Mouse (Mus musculus): ENCODE measurements at regions not wholly inside any gene's neighbourhood (a gene's known extent, or its start where the extent isn't known, plus 50 kb on each side); places are given as distances from the start of the nearest gene placed in this dataset.

- no peak overlapping the region for H3K27ac ChIP-seq (ENCODE audit: low read length)
- H3K4me3 ChIP-seq (ENCODE audit: low read depth, low read length), result no peak overlapping the region
- no peaks in the 10 kb centered on the region for H3K9me3 ChIP-seq (replicated peaks; ENCODE audit: control insufficient read depth, low read length, poor library complexity, severe bottlenecking)
- H3K27me3 ChIP-seq (ENCODE audit: control insufficient read depth, insufficient read depth, low read depth, low read length), result no peaks in the 10 kb centered on the region
- no peak overlapping the region for H3K9ac ChIP-seq (ENCODE audit: low read depth, low read length)
- no peak for ATAC-seq
- H3K4me2 ChIP-seq (ENCODE audit: low read length), result no peak overlapping the region
- no peaks in the 10 kb centered on the region for H3K36me3 ChIP-seq (ENCODE audit: control insufficient read depth, insufficient read depth, low read length)
- WGBS, result 85% methylated on average over 3 of the region's 3 CpGs
- peaks cover 28% of the 10 kb centered on the region for H3K4me1 ChIP-seq (ENCODE audit: control insufficient read depth, insufficient read depth, low read length)
Observed at GRCm38 (mm10) chr9:61757806-61758205, 156.5 kb downstream of the Rplp1 start.

- no peaks in the 10 kb centered on the region for H3K9me3 ChIP-seq (replicated peaks; ENCODE audit: control insufficient read depth, low read length, poor library complexity, severe bottlenecking)
- no peak overlapping the region for H3K4me3 ChIP-seq (ENCODE audit: low read depth, low read length)
- ATAC-seq, result peak; percentile 73
- 28% methylated on average over 24 of the region's 24 CpGs for WGBS
- peak overlapping the region; percentile 67 for H3K27ac ChIP-seq (ENCODE audit: low read length)
- H3K9ac ChIP-seq (ENCODE audit: low read depth, low read length), result peak overlapping the region; percentile 32; the same call in 1 of the 2 replicates
- H3K27me3 ChIP-seq (ENCODE audit: control insufficient read depth, insufficient read depth, low read depth, low read length), result no peaks in the 10 kb centered on the region
- no peaks in the 10 kb centered on the region for H3K36me3 ChIP-seq (ENCODE audit: control insufficient read depth, insufficient read depth, low read length)
- peak overlapping the region; percentile 32; the same call in 1 of the 2 replicates for H3K4me2 ChIP-seq (ENCODE audit: low read length)
- H3K4me1 ChIP-seq (ENCODE audit: control insufficient read depth, insufficient read depth, low read length), result peaks cover 28% of the 10 kb centered on the region
Observed at GRCm38 (mm10) chr9:61756801-61757342, 157.5 kb downstream of the Rplp1 start.

GRCm38 (mm10) chr9:61756224-61756800, 158.0 kb downstream of the Rplp1 start:
- Histone ChIP-seq H3K4me3 (ENCODE audit: low read depth, low read length) (no peak overlapping the region), H3K9ac (ENCODE audit: low read depth, low read length) (peak overlapping the region; percentile 32; the same call in 1 of the 2 replicates), H3K27me3 (ENCODE audit: control insufficient read depth, insufficient read depth, low read depth, low read length) (no peaks in the 10 kb centered on the region), H3K4me1 (ENCODE audit: control insufficient read depth, insufficient read depth, low read length) (peaks cover 28% of the 10 kb centered on the region), H3K4me2 (ENCODE audit: low read length) (peak overlapping the region; percentile 32; the same call in 1 of the 2 replicates), H3K27ac (ENCODE audit: low read length) (peak overlapping the region; percentile 67), H3K9me3 (replicated peaks; ENCODE audit: control insufficient read depth, low read length, poor library complexity, severe bottlenecking) (no peaks in the 10 kb centered on the region), H3K36me3 (ENCODE audit: control insufficient read depth, insufficient read depth, low read length) (no peaks in the 10 kb centered on the region)
- ATAC-seq, result peak; percentile 56
- 52% methylated on average over 15 of the region's 15 CpGs for WGBS

DNA sequence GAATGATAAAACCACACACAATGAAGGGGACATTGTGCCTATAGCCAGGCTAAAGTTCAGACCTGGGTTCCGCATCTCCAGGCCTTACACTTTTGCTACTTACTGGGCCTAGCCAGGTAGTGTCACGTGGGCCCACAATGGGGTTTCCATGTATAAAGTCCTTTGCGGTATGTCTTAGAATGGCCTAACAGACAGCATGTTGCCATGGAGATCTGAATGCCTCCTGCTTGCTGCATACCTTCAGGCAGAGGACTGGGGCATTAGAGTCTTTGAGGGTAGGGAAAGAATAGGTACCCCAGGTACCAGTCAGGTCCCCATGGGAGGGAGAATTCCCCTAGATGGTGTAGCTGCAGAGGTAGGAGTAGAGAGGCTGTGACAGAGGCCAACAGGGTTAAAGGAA, 159.0 kb downstream of the Rplp1 start:
- H3K27ac ChIP-seq (ENCODE audit: low read length), result peak overlapping the region; percentile 2; the same call in 1 of the 2 replicates

GRCm38 (mm10) chr9:61753795-61754194, 160.5 kb downstream of the Rplp1 start:
- no peak overlapping the region for H3K27ac ChIP-seq (ENCODE audit: low read length)
- no peak for ATAC-seq
- H3K36me3 ChIP-seq (ENCODE audit: control insufficient read depth, insufficient read depth, low read length), result no peaks in the 10 kb centered on the region
- no peak overlapping the region for H3K4me3 ChIP-seq (ENCODE audit: low read depth, low read length)
- H3K9ac ChIP-seq (ENCODE audit: low read depth, low read length), result no peak overlapping the region
- no peaks in the 10 kb centered on the region for H3K27me3 ChIP-seq (ENCODE audit: control insufficient read depth, insufficient read depth, low read depth, low read length)
- no peak overlapping the region for H3K4me2 ChIP-seq (ENCODE audit: low read length)
- 35% methylated on average over 10 of the region's 10 CpGs for WGBS
- peaks cover 28% of the 10 kb centered on the region for H3K4me1 ChIP-seq (ENCODE audit: control insufficient read depth, insufficient read depth, low read length)
- H3K9me3 ChIP-seq (replicated peaks; ENCODE audit: control insufficient read depth, low read length, poor library complexity, severe bottlenecking), result no peaks in the 10 kb centered on the region

More for the DNA sequence above, 159.0 kb downstream of the Rplp1 start:
- peak; percentile 44; the same call in 1 of the 2 replicates for ATAC-seq
- Histone ChIP-seq H3K4me1 (ENCODE audit: control insufficient read depth, insufficient read depth, low read length) (peaks cover 28% of the 10 kb centered on the region), H3K4me2 (ENCODE audit: low read length) (no peak overlapping the region), H3K4me3 (ENCODE audit: low read depth, low read length) (no peak overlapping the region), H3K9me3 (replicated peaks; ENCODE audit: control insufficient read depth, low read length, poor library complexity, severe bottlenecking) (no peaks in the 10 kb centered on the region), H3K27me3 (ENCODE audit: control insufficient read depth, insufficient read depth, low read depth, low read length) (no peaks in the 10 kb centered on the region), H3K36me3 (ENCODE audit: control insufficient read depth, insufficient read depth, low read length) (no peaks in the 10 kb centered on the region), H3K9ac (ENCODE audit: low read depth, low read length) (no peak overlapping the region)
- WGBS, result 40% methylated on average over 3 of the region's 3 CpGs

DNA sequence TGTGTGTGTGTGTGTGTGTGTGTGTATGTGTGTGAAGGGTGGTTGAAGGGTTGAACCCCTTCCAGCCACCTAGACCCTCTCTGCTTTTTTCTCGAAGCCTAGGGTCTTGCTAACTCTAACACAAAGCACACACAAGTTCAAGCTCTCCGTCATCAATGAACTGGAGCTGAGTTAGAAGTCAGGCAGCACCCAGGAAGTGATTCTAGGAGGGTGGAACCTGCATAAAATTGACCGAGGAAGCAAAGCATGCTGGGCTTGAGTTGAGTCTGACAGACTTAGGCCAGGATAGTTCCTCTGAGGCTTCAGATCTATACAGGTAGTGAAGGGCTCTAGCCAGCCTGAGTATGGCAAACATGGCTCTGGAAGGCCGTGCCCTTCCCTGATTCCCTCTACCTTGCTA, 165.1 kb downstream of the Rplp1 start:
- Histone ChIP-seq H3K4me1 (ENCODE audit: control insufficient read depth, insufficient read depth, low read length) (peaks cover 8% of the 10 kb centered on the region; the same call in 1 of the 2 replicates), H3K9me3 (replicated peaks; ENCODE audit: control insufficient read depth, low read length, poor library complexity, severe bottlenecking) (no peaks in the 10 kb centered on the region), H3K4me3 (ENCODE audit: low read depth, low read length) (no peak overlapping the region), H3K27me3 (ENCODE audit: control insufficient read depth, insufficient read depth, low read depth, low read length) (no peaks in the 10 kb centered on the region), H3K27ac (ENCODE audit: low read length) (no peak overlapping the region), H3K9ac (ENCODE audit: low read depth, low read length) (no peak overlapping the region), H3K4me2 (ENCODE audit: low read length) (no peak overlapping the region), H3K36me3 (ENCODE audit: control insufficient read depth, insufficient read depth, low read length) (no peaks in the 10 kb centered on the region)
- WGBS, result 85% methylated on average over 4 of the region's 4 CpGs
- no peak for ATAC-seq

DNA sequence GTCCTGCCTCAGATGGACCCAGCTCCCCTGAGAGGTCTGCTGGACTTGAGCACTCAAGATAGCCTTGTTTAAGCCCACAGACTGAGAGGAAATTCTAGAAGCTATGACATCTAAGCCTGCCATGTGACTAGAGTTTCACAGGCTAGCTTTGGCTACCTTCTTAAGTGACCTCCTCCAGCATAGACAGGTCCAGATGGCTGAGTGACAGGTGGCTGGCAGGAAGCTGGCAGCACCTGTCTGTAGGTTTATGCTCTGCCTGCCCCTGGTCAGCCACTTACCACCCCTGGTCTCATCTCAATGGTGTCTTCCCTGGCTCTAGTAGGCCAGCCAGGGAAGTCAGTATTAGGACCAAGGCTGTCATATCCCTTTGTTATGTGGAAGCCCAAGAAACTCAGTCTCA, 165.9 kb downstream of the Rplp1 start:
- no peaks in the 10 kb centered on the region for H3K27me3 ChIP-seq (ENCODE audit: control insufficient read depth, insufficient read depth, low read depth, low read length)
- no peak overlapping the region for H3K9ac ChIP-seq (ENCODE audit: low read depth, low read length)
- H3K27ac ChIP-seq (ENCODE audit: low read length), result no peak overlapping the region
- H3K4me3 ChIP-seq (ENCODE audit: low read depth, low read length), result no peak overlapping the region
- peaks cover 2% of the 10 kb centered on the region; the same call in 1 of the 2 replicates for H3K4me1 ChIP-seq (ENCODE audit: control insufficient read depth, insufficient read depth, low read length)
- no peak for ATAC-seq
- H3K4me2 ChIP-seq (ENCODE audit: low read length), result no peak overlapping the region
- H3K9me3 ChIP-seq (replicated peaks; ENCODE audit: control insufficient read depth, low read length, poor library complexity, severe bottlenecking), result no peaks in the 10 kb centered on the region
- H3K36me3 ChIP-seq (ENCODE audit: control insufficient read depth, insufficient read depth, low read length), result no peaks in the 10 kb centered on the region

GRCm38 (mm10) chr9:61746401-61746800, 167.9 kb downstream of the Rplp1 start:
- 49% methylated on average over 6 of the region's 6 CpGs for WGBS
- H3K9ac ChIP-seq (ENCODE audit: low read depth, low read length), result no peak overlapping the region
- no peaks in the 10 kb centered on the region for H3K27me3 ChIP-seq (ENCODE audit: control insufficient read depth, insufficient read depth, low read depth, low read length)
- H3K4me1 ChIP-seq (ENCODE audit: control insufficient read depth, insufficient read depth, low read length), result 0 out of 2 replicates have a peak, but pooled peaks cover 2% of the 10 kb centered on the region
- no peaks in the 10 kb centered on the region for H3K36me3 ChIP-seq (ENCODE audit: control insufficient read depth, insufficient read depth, low read length)
- no peak overlapping the region for H3K27ac ChIP-seq (ENCODE audit: low read length)
- no peak overlapping the region for H3K4me3 ChIP-seq (ENCODE audit: low read depth, low read length)
- H3K4me2 ChIP-seq (ENCODE audit: low read length), result no peak overlapping the region
- ATAC-seq, result no peak
- no peaks in the 10 kb centered on the region for H3K9me3 ChIP-seq (replicated peaks; ENCODE audit: control insufficient read depth, low read length, poor library complexity, severe bottlenecking)

DNA sequence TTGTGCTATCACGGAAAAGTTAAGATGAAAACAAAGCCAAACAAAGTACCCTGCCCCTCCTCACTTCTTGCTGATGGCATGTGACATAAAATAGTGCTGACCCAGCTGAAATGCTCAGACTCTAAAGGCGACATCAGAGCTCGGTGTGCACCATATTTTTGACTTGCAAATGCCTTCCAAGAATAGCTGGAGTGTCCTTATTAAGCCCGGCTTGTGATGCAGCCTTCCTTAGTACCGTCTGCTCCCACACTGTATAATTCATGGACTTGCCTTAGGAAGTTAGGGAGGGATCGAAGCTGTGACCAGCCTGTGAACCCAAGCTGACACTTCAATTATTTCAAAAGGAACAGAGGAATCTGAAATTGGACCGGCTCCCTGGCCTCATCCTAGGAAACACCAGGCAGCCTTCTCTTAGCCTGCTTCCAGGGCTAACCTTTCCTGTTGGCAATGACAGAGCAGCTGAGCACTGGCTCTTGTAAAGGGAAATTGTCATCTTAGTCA, 169.0 kb downstream of the Rplp1 start:
- Histone ChIP-seq H3K27me3 (ENCODE audit: control insufficient read depth, insufficient read depth, low read depth, low read length) (no peaks in the 10 kb centered on the region), H3K4me3 (ENCODE audit: low read depth, low read length) (no peak overlapping the region), H3K27ac (ENCODE audit: low read length) (no peak overlapping the region), H3K36me3 (ENCODE audit: control insufficient read depth, insufficient read depth, low read length) (no peaks in the 10 kb centered on the region), H3K9me3 (replicated peaks; ENCODE audit: control insufficient read depth, low read length, poor library complexity, severe bottlenecking) (no peaks in the 10 kb centered on the region), H3K4me2 (ENCODE audit: low read length) (no peak overlapping the region), H3K4me1 (ENCODE audit: control insufficient read depth, insufficient read depth, low read length) (0 out of 2 replicates have a peak, but pooled peaks cover 2% of the 10 kb centered on the region), H3K9ac (ENCODE audit: low read depth, low read length) (no peak overlapping the region)
- WGBS, result 17% methylated on average over 7 of the region's 7 CpGs
- peak; percentile 54; the same call in 1 of the 2 replicates for ATAC-seq
